Mouse (Mus musculus): ENCODE measurements around the gene Egf. TPM values are rescaled to one million over a fixed set of nuclear protein-coding genes. Genes with fewer than 3 reads are reported as not detected.

The Egf gene
- polyA plus RNA-seq, 1 experiment from 2014 or later = 1.4 TPM

- Histone ChIP-seq H3K36me3 (ENCODE audit: insufficient read depth) (no peaks in the 10 kb centered on the region), H3K4me2 (no peak overlapping the region), H3K9me3 (ENCODE audit: low read depth, low read length) (no peaks in the 10 kb centered on the region), H3K9ac (no peak overlapping the region), H3K27me3 (ENCODE audit: insufficient read depth, low read length) (no peaks in the 10 kb centered on the region), H3K27ac (ENCODE audit: low read depth) (no peak overlapping the region), H3K4me1 (ENCODE audit: insufficient read depth) (no peaks in the 10 kb centered on the region), H3K4me3 (ENCODE audit: low read depth, low read length) (no peak overlapping the region)
- ATAC-seq (ENCODE audit: insufficient read depth) (no peak), DNase-seq (no peak)
- 77% methylated on average over 4 of the region's 4 CpGs for WGBS
- TF ChIP-seq CTCF (IDR thresholded peaks at IDR 0.05; ENCODE audit: low read depth) = no peak
Measured at GRCm38 (mm10) chr3:129693581-129693980, 61.5 kb downstream of the Egf start.

- H3K4me1 ChIP-seq (ENCODE audit: insufficient read depth) = no peaks in the 10 kb centered on the region
- 55% methylated on average over 16 of the region's 16 CpGs for WGBS
- 0 out of 2 replicates have a peak, but pooled peaks have one; percentile 21 for TF ChIP-seq CTCF (IDR thresholded peaks at IDR 0.05; ENCODE audit: low read depth)
- no peaks in the 10 kb centered on the region for H3K36me3 ChIP-seq (ENCODE audit: insufficient read depth)
- no peaks in the 10 kb centered on the region for H3K27me3 ChIP-seq (ENCODE audit: insufficient read depth, low read length)
- H3K9ac ChIP-seq = no peak overlapping the region
- no peaks in the 10 kb centered on the region for H3K9me3 ChIP-seq (ENCODE audit: low read depth, low read length)
- H3K27ac ChIP-seq (ENCODE audit: low read depth) = no peak overlapping the region
- DNase-seq = no peak
- no peak overlapping the region for H3K4me2 ChIP-seq
- H3K4me3 ChIP-seq (ENCODE audit: low read depth, low read length) = no peak overlapping the region
- ATAC-seq (ENCODE audit: insufficient read depth) = no peak
Measured at GRCm38 (mm10) chr3:129692816-129693215, 62.3 kb downstream of the Egf start.

- H3K9me3 ChIP-seq (ENCODE audit: low read depth, low read length) = no peaks in the 10 kb centered on the region
- H3K4me2 ChIP-seq = no peak overlapping the region
- no peaks in the 10 kb centered on the region for H3K27me3 ChIP-seq (ENCODE audit: insufficient read depth, low read length)
- ATAC-seq (ENCODE audit: insufficient read depth) (no peak), DNase-seq (no peak)
- no peak overlapping the region for H3K4me3 ChIP-seq (ENCODE audit: low read depth, low read length)
- WGBS = 71% methylated on average over 5 of the region's 5 CpGs
- TF ChIP-seq CTCF (IDR thresholded peaks at IDR 0.05; ENCODE audit: low read depth) = no peak
- no peak overlapping the region for H3K27ac ChIP-seq (ENCODE audit: low read depth)
- H3K4me1 ChIP-seq (ENCODE audit: insufficient read depth) = no peaks in the 10 kb centered on the region
- no peaks in the 10 kb centered on the region for H3K36me3 ChIP-seq (ENCODE audit: insufficient read depth)
- no peak overlapping the region for H3K9ac ChIP-seq
Measured at GRCm38 (mm10) chr3:129687429-129687828, 67.7 kb downstream of the Egf start.

GRCm38 (mm10) chr3:129686698-129687333, 68.3 kb downstream of the Egf start:
- Histone ChIP-seq H3K36me3 (ENCODE audit: insufficient read depth) (no peaks in the 10 kb centered on the region), H3K9me3 (ENCODE audit: low read depth, low read length) (no peaks in the 10 kb centered on the region), H3K27ac (ENCODE audit: low read depth) (no peak overlapping the region), H3K4me1 (ENCODE audit: insufficient read depth) (0 out of 2 replicates have a peak, but pooled peaks cover 3% of the 10 kb centered on the region), H3K4me2 (no peak overlapping the region), H3K4me3 (ENCODE audit: low read depth, low read length) (no peak overlapping the region), H3K27me3 (ENCODE audit: insufficient read depth, low read length) (no peaks in the 10 kb centered on the region), H3K9ac (no peak overlapping the region)
- DNase-seq = peak; percentile 97
- 57% methylated on average over 8 of the region's 8 CpGs for WGBS
- peak; percentile 77 for TF ChIP-seq CTCF (IDR thresholded peaks at IDR 0.05; ENCODE audit: low read depth)
- no peak for ATAC-seq (ENCODE audit: insufficient read depth)

- H3K36me3 ChIP-seq (ENCODE audit: insufficient read depth) = 0 out of 2 replicates have a peak, but pooled peaks cover 1% of the 10 kb centered on the region
- no peak for TF ChIP-seq CTCF (IDR thresholded peaks at IDR 0.05; ENCODE audit: low read depth)
- 68% methylated on average over 12 of the region's 12 CpGs for WGBS
- no peak overlapping the region for H3K4me2 ChIP-seq
- no peaks in the 10 kb centered on the region for H3K27me3 ChIP-seq (ENCODE audit: insufficient read depth, low read length)
- H3K27ac ChIP-seq (ENCODE audit: low read depth) = no peak overlapping the region
- H3K9me3 ChIP-seq (ENCODE audit: low read depth, low read length) = no peaks in the 10 kb centered on the region
- H3K4me1 ChIP-seq (ENCODE audit: insufficient read depth) = 0 out of 2 replicates have a peak, but pooled peaks cover 3% of the 10 kb centered on the region
- no peak for ATAC-seq (ENCODE audit: insufficient read depth)
- no peak for DNase-seq
- no peak overlapping the region for H3K9ac ChIP-seq
- H3K4me3 ChIP-seq (ENCODE audit: low read depth, low read length) = no peak overlapping the region
Measured at GRCm38 (mm10) chr3:129686196-129686595, 68.9 kb downstream of the Egf start.

- Histone ChIP-seq H3K36me3 (ENCODE audit: insufficient read depth) (0 out of 2 replicates have a peak, but pooled peaks cover 2% of the 10 kb centered on the region), H3K9ac (no peak overlapping the region), H3K27me3 (ENCODE audit: insufficient read depth, low read length) (no peaks in the 10 kb centered on the region), H3K4me3 (ENCODE audit: low read depth, low read length) (no peak overlapping the region), H3K27ac (ENCODE audit: low read depth) (no peak overlapping the region), H3K4me2 (no peak overlapping the region), H3K4me1 (ENCODE audit: insufficient read depth) (0 out of 2 replicates have a peak, but pooled peaks cover 3% of the 10 kb centered on the region), H3K9me3 (ENCODE audit: low read depth, low read length) (no peaks in the 10 kb centered on the region)
- ATAC-seq (ENCODE audit: insufficient read depth) (no peak), DNase-seq (peak; percentile 53)
- 85% methylated on average over 10 of the region's 10 CpGs for WGBS
- TF ChIP-seq CTCF (IDR thresholded peaks at IDR 0.05; ENCODE audit: low read depth) = peak; percentile 45
Measured at GRCm38 (mm10) chr3:129683060-129683679, 71.9 kb downstream of the Egf start.

- no peak overlapping the region for H3K9ac ChIP-seq
- TF ChIP-seq CTCF (IDR thresholded peaks at IDR 0.05; ENCODE audit: low read depth) = no peak
- WGBS = 56% methylated on average over 10 of the region's 10 CpGs
- H3K27me3 ChIP-seq (ENCODE audit: insufficient read depth, low read length) = no peaks in the 10 kb centered on the region
- ATAC-seq (ENCODE audit: insufficient read depth) = 0 out of 2 replicates have a peak, but pooled peaks have one; percentile 15
- H3K9me3 ChIP-seq (ENCODE audit: low read depth, low read length) = no peaks in the 10 kb centered on the region
- peak; percentile 28 for DNase-seq
- no peak overlapping the region for H3K4me2 ChIP-seq
- H3K4me1 ChIP-seq (ENCODE audit: insufficient read depth) = 0 out of 2 replicates have a peak, but pooled peaks cover 3% of the 10 kb centered on the region
- no peak overlapping the region for H3K4me3 ChIP-seq (ENCODE audit: low read depth, low read length)
- 0 out of 2 replicates have a peak, but pooled peaks cover 2% of the 10 kb centered on the region for H3K36me3 ChIP-seq (ENCODE audit: insufficient read depth)
- H3K27ac ChIP-seq (ENCODE audit: low read depth) = no peak overlapping the region
Measured at GRCm38 (mm10) chr3:129682389-129682788, 72.7 kb downstream of the Egf start.

Measured in lung, embryonic 14.5 days (tissue).